Mouse (Mus musculus) embryonic fibroblast, embryonic 13.5 days (primary cell): Measurements from ENCODE around the gene D630045J12Rik.

Source experiments
- CTCF ChIP-seq: IDR thresholded peaks from 2 replicates; pipeline ENCODE4 v1.5.1; 2011; ENCODE audit warnings: mild to moderate bottlenecking, control low read depth, low read length, moderate library complexity, borderline replicate concordance; ENCODE audit not compliant: insufficient read depth
- POLR2A ChIP-seq: IDR thresholded peaks from 2 replicates; pipeline ENCODE4 v1.6.1; 2011; ENCODE audit warnings: low read depth, mild to moderate bottlenecking, control low read depth, low read length, moderate library complexity

DNA sequence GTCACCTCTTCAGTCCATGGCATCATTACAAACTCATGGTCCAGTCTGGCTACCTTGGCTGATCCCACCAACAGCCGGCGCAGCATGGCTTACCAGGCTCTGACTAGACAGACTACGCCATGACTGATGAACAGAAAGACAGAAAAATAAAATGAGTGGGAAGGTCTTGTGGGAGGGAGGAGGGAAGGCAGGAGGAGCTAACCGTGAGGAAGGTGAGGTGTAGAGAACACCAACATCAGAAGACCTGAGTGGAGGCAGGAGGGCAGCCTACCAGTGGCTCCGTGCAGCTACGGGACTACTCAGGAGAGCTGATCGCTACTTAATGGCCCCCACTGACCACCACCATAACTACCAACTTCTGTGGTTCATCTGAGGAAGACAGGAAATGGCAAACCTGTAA lies 60.9 kb downstream of the D630045J12Rik start:
- no peak for TF ChIP-seq CTCF
- no peak for TF ChIP-seq POLR2A
